24 mouse cellular contexts compared by ENCODE assay signal in the genomic region with DNA sequence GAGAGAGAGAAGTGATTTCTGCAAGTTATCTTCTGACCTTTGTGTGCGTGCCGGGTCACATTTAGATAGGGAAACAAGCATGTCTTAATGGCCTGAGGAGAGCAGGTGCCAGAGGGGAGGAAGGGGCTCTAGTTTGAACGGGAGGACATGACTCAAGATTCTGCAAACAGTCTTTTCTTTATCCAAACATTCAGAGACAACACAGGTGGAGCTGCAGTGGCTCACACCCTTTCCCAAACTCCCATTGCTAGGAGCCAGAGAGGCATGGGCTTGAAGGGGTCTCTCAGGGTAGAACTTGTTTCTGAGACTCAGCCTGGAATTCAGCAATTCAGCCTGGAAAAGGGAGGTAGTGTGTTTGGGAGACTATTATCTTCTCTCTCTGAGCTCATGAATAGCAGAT. TPM values are rescaled to one million over a fixed set of nuclear protein-coding genes. Genes with fewer than 3 reads are reported as not detected.
"Had no signal": no experiment of that assay in that cellular context is flagged by ENCODE, and none has a peak within 500 bp of the region (broad histone marks: within the 10 kb centered on the region; RNA-seq: fewer than 3 reads in every experiment).

No protein-coding gene starts in this region.

- H3K4me1 ChIP-seq: neural tube, embryonic 13.5 days; neural tube, embryonic 15.5 days; stomach, embryonic 15.5 days had no signal

- DNase-seq: retina, postnatal 1 day; right cerebral cortex, adult 18-20 months; right cerebral cortex, postnatal 14 days; right cerebral cortex, postnatal 25 days; right cerebral cortex, postnatal 4 days; spleen, adult 18-20 months; thymus, adult 18-20 months; thymus, adult 2 months; thymus, postnatal 14 days; thymus, postnatal 25 days; thymus, postnatal 36 days; thymus, postnatal 4 days had no signal

- H3K36me3 ChIP-seq: neural tube, embryonic 15.5 days; stomach, embryonic 15.5 days had no signal

- H3K27ac ChIP-seq: neural tube, embryonic 13.5 days; neural tube, embryonic 15.5 days; stomach, embryonic 15.5 days; stomach, postnatal 0 days had no signal

- H3K9ac ChIP-seq: neural tube, embryonic 13.5 days; neural tube, embryonic 15.5 days; stomach, embryonic 15.5 days had no signal

- H3K4me3 ChIP-seq: neural tube, embryonic 13.5 days; neural tube, embryonic 15.5 days; stomach, embryonic 15.5 days had no signal

- H3K9me3 ChIP-seq: neural tube, embryonic 13.5 days; neural tube, embryonic 15.5 days; stomach, embryonic 15.5 days had no signal

- H3K4me2 ChIP-seq: neural tube, embryonic 13.5 days; neural tube, embryonic 15.5 days; stomach, embryonic 15.5 days had no signal

- H3K27me3 ChIP-seq: neural tube, embryonic 13.5 days; neural tube, embryonic 15.5 days; stomach, embryonic 15.5 days had no signal

RNA-seq across cellular contexts. Expression of gene Tex35, which starts 15.4 kb away (rescaled TPM):
- total RNA-seq: neutrophil, adult 5-6 weeks had no signal
- polyA plus RNA-seq: neural tube, embryonic 13.5 days; neural tube, embryonic 14.5 days; neural tube, embryonic 15.5 days; small intestine, adult 2 months; spleen, adult 2 months; stomach, embryonic 14.5 days; stomach, embryonic 15.5 days; stomach, embryonic 16.5 days; stomach, postnatal 0 days; thymus, postnatal 0 days; urinary bladder, adult 2 months had no signal
